Mouse (Mus musculus): ENCODE data around the gene March8. TPM values are rescaled to one million over a fixed set of nuclear protein-coding genes. Genes with fewer than 3 reads are reported as not detected.
A peak's percentile ranks its signal among the peaks of the same experiment; 100 is the strongest.

The March8 gene
- polyA plus RNA-seq, 1 experiment from 2014 or later: 40.7 TPM

- H3K27me3 ChIP-seq: no peaks in the 10 kb centered on the region
- 93% methylated on average over 7 of the region's 7 CpGs for WGBS
- no peak for ATAC-seq
- H3K4me2 ChIP-seq: no peak overlapping the region
- no peaks in the 10 kb centered on the region for H3K9me3 ChIP-seq (replicated peaks)
- no peak overlapping the region for H3K9ac ChIP-seq
- no peak overlapping the region for H3K4me3 ChIP-seq
- peaks cover 10% of the 10 kb centered on the region for H3K4me1 ChIP-seq
- no peaks in the 10 kb centered on the region for H3K36me3 ChIP-seq (ENCODE audit: poor library complexity, severe bottlenecking)
- no peak overlapping the region for H3K27ac ChIP-seq
These were observed 41.1 kb downstream of the March8 start for GRCm38 (mm10) chr6:116378892-116379291.

DNA sequence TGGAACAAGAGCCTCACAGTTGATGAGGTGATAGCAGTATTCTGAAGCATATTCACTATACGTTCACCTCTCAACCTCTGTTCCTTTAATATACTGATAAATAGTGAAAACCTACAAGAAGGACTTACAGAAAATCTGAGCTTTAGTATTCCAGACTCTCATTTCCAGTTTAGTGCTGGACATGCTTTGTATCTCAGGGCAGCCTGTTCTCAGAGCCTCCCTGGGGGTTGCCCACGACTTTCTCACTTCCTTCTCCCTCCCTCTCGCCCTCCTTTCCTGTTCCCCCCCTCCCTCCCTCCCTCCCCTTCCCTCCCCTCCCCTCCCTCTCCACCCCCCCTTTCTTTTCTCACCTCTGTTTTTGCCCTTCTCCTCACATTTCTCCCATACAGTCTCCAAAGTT lies 42.3 kb downstream of the March8 start:
- Histone ChIP-seq H3K27ac (no peak overlapping the region), H3K4me1 (peaks cover 14% of the 10 kb centered on the region), H3K27me3 (no peaks in the 10 kb centered on the region), H3K4me2 (no peak overlapping the region), H3K9ac (no peak overlapping the region), H3K4me3 (no peak overlapping the region), H3K36me3 (ENCODE audit: poor library complexity, severe bottlenecking) (no peaks in the 10 kb centered on the region), H3K9me3 (replicated peaks) (no peaks in the 10 kb centered on the region)
- ATAC-seq: no peak
- WGBS: 67% methylated on average over 3 of the region's 3 CpGs

GRCm38 (mm10) chr6:116381605-116382004 lies 43.8 kb downstream of the March8 start:
- no peak overlapping the region for H3K27ac ChIP-seq
- no peaks in the 10 kb centered on the region for H3K27me3 ChIP-seq
- no peaks in the 10 kb centered on the region for H3K36me3 ChIP-seq (ENCODE audit: poor library complexity, severe bottlenecking)
- ATAC-seq: no peak
- H3K9me3 ChIP-seq (replicated peaks): no peaks in the 10 kb centered on the region
- 84% methylated on average over 2 of the region's 2 CpGs for WGBS
- H3K4me3 ChIP-seq: no peak overlapping the region
- no peak overlapping the region for H3K9ac ChIP-seq
- H3K4me2 ChIP-seq: no peak overlapping the region
- H3K4me1 ChIP-seq: peaks cover 27% of the 10 kb centered on the region

DNA sequence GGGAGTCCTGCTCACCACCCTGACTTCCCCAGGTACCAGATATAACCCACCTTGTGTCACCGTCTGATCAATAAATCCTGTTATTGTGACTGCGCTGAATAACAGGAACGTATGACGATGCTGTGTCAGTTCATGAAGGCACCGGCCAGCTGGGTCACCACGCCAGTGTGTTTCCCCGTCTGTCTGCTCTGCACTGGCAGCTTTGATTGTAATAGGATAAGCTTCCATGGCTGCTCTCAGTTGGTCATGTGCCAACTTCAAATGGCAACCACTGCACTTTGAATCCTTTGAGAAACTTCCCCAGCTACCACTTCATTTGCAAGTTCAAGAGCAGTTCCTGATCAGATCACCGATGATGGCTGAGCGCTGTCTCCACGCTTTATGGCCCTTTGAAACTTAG lies 45.8 kb downstream of the March8 start:
- Histone ChIP-seq H3K27me3 (no peaks in the 10 kb centered on the region), H3K4me2 (no peak overlapping the region), H3K9ac (no peak overlapping the region), H3K4me1 (peaks cover 31% of the 10 kb centered on the region), H3K36me3 (ENCODE audit: poor library complexity, severe bottlenecking) (no peaks in the 10 kb centered on the region), H3K9me3 (replicated peaks) (no peaks in the 10 kb centered on the region), H3K27ac (no peak overlapping the region), H3K4me3 (no peak overlapping the region)
- no peak for ATAC-seq
- 70% methylated on average over 10 of the region's 10 CpGs for WGBS

DNA sequence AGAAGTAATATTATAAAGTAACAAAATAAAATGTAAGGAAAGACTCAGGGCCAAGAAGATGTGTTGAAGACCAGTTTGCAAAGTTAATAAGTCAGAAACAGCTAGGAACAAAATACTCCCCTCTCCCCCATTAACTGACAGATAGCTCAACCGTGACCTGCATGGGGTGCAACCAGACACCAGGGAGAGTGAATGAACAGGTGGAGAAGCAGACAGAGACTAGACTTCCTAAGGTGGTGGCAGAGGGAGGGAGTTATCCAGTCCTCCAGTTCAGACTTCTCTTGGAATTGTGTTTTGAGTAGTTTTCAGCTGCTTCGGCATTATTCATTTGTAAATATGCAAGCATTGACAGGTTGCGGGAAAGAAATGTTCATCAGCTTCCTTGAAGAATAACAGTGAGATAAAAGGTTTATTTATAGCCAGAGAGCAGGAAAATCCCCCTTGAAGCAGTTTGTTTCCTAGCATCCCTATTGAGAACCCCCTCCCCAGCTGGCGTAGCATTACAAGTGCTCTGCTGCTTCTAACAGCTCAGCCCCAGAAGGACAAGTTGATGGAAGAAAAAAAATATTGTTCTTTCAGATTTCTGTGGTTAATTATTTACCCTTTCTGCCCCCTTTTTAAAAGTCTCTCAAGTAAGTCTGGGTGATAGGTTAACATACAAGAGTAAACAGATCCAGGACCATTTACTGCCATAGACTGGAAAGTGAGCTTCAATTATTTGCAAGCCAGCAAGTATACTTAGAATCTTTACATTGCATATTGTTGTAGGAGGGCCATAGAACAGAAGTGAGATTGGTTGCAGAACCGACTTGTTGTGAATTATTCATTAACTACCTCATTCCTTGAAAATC lies 47.6 kb downstream of the March8 start:
- H3K9ac ChIP-seq: peak overlapping the region; percentile 50; the same call in 1 of the 2 replicates
- peak overlapping the region; percentile 39; the same call in 1 of the 2 replicates for H3K4me2 ChIP-seq
- peak overlapping the region; percentile 35 for H3K27ac ChIP-seq
- H3K4me3 ChIP-seq: no peak overlapping the region
- no peaks in the 10 kb centered on the region for H3K9me3 ChIP-seq (replicated peaks)
- WGBS: 18% methylated on average over 5 of the region's 5 CpGs
- no peaks in the 10 kb centered on the region for H3K36me3 ChIP-seq (ENCODE audit: poor library complexity, severe bottlenecking)
- peaks cover 34% of the 10 kb centered on the region for H3K4me1 ChIP-seq
- no peak for ATAC-seq
- H3K27me3 ChIP-seq: no peaks in the 10 kb centered on the region

GRCm38 (mm10) chr6:116386045-116386415 lies 48.2 kb downstream of the March8 start:
- Histone ChIP-seq H3K9me3 (replicated peaks) (no peaks in the 10 kb centered on the region), H3K4me1 (peaks cover 34% of the 10 kb centered on the region), H3K4me2 (peak overlapping the region; percentile 39), H3K27me3 (no peaks in the 10 kb centered on the region), H3K9ac (peak overlapping the region; percentile 50), H3K36me3 (ENCODE audit: poor library complexity, severe bottlenecking) (no peaks in the 10 kb centered on the region), H3K4me3 (no peak overlapping the region), H3K27ac (peak overlapping the region; percentile 35; the same call in 1 of the 2 replicates)
- WGBS: 27% methylated on average over 4 of the region's 4 CpGs
- ATAC-seq: peak; percentile 68

DNA sequence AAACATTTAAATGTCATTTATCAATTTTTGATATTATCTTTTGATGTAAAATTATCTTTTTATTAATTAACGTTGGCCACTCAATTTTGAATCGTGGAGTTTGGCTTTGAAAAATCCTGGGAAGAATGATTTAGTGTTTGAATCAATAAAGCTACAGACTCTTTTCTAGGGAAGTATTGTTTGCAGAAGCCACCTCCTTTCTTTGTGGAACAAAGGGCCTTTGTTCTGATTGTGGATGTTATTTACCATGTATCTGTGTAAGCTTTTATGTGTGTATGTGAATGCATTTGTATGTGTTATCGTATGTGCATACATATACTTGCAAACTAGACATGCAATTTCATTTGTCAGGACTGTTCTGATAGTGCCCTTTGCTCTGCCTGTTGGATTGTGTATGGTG lies 48.7 kb downstream of the March8 start:
- 41% methylated on average over 3 of the region's 3 CpGs for WGBS
- H3K4me2 ChIP-seq: no peak overlapping the region

GRCm38 (mm10) chr6:116388068-116388467 lies 50.2 kb downstream of the March8 start:
- 100% methylated on average over 1 of the region's 1 CpGs for WGBS
- Histone ChIP-seq H3K4me1 (peaks cover 31% of the 10 kb centered on the region), H3K4me3 (no peak overlapping the region), H3K27me3 (no peaks in the 10 kb centered on the region), H3K9ac (no peak overlapping the region), H3K27ac (no peak overlapping the region), H3K4me2 (no peak overlapping the region), H3K9me3 (replicated peaks) (no peaks in the 10 kb centered on the region), H3K36me3 (ENCODE audit: poor library complexity, severe bottlenecking) (no peaks in the 10 kb centered on the region)
- no peak for ATAC-seq

More for the DNA sequence above, 48.7 kb downstream of the March8 start:
- H3K4me3 ChIP-seq: no peak overlapping the region
- H3K27ac ChIP-seq: no peak overlapping the region
- H3K9me3 ChIP-seq (replicated peaks): no peaks in the 10 kb centered on the region
- no peaks in the 10 kb centered on the region for H3K36me3 ChIP-seq (ENCODE audit: poor library complexity, severe bottlenecking)
- peaks cover 34% of the 10 kb centered on the region for H3K4me1 ChIP-seq
- ATAC-seq: no peak
- H3K27me3 ChIP-seq: no peaks in the 10 kb centered on the region
- H3K9ac ChIP-seq: no peak overlapping the region

DNA sequence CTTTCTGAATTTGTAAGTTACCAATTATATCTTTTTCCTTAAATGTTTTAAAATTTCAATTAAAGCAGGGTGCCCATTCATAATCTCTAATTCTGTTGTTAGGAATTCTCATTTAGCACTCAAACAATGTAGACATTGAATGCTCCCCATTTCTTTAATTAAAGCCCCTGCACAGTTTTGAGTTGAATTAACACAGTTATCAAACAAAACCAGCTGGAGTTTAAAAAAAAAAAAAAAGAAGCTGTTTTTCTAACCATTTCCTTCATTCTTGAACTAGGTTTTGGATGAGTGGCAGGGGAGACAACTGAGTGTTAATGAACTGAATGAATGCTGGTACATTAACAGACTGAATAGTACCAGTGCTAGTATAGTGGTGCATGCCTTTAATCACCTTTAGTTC lies 51.7 kb downstream of the March8 start:
- Histone ChIP-seq H3K27ac (no peak overlapping the region), H3K27me3 (no peaks in the 10 kb centered on the region), H3K4me3 (no peak overlapping the region), H3K4me2 (no peak overlapping the region), H3K9me3 (replicated peaks) (no peaks in the 10 kb centered on the region), H3K4me1 (peaks cover 24% of the 10 kb centered on the region), H3K9ac (no peak overlapping the region), H3K36me3 (ENCODE audit: poor library complexity, severe bottlenecking) (no peaks in the 10 kb centered on the region)
- ATAC-seq: no peak

- ATAC-seq: no peak
- H3K9ac ChIP-seq: no peak overlapping the region
- H3K27me3 ChIP-seq: no peaks in the 10 kb centered on the region
- H3K36me3 ChIP-seq (ENCODE audit: poor library complexity, severe bottlenecking): no peaks in the 10 kb centered on the region
- H3K4me2 ChIP-seq: no peak overlapping the region
- H3K4me3 ChIP-seq: no peak overlapping the region
- peaks cover 26% of the 10 kb centered on the region for H3K4me1 ChIP-seq
- no peaks in the 10 kb centered on the region for H3K9me3 ChIP-seq (replicated peaks)
- 87% methylated on average over 2 of the region's 2 CpGs for WGBS
- no peak overlapping the region for H3K27ac ChIP-seq
These were observed 57.3 kb downstream of the March8 start for GRCm38 (mm10) chr6:116394916-116395648.

- Histone ChIP-seq H3K4me3 (no peak overlapping the region), H3K9me3 (replicated peaks) (no peaks in the 10 kb centered on the region), H3K9ac (no peak overlapping the region), H3K4me1 (peaks cover 26% of the 10 kb centered on the region), H3K4me2 (peak overlapping the region; percentile 9; the same call in 1 of the 2 replicates), H3K36me3 (ENCODE audit: poor library complexity, severe bottlenecking) (peaks cover 5% of the 10 kb centered on the region; the same call in 1 of the 2 replicates), H3K27ac (peak overlapping the region; percentile 27), H3K27me3 (no peaks in the 10 kb centered on the region)
- peak; percentile 90; the same call in 1 of the 2 replicates for ATAC-seq
- WGBS: 4% methylated on average over 6 of the region's 6 CpGs
These were observed 59.8 kb downstream of the March8 start for GRCm38 (mm10) chr6:116397621-116398020.

DNA sequence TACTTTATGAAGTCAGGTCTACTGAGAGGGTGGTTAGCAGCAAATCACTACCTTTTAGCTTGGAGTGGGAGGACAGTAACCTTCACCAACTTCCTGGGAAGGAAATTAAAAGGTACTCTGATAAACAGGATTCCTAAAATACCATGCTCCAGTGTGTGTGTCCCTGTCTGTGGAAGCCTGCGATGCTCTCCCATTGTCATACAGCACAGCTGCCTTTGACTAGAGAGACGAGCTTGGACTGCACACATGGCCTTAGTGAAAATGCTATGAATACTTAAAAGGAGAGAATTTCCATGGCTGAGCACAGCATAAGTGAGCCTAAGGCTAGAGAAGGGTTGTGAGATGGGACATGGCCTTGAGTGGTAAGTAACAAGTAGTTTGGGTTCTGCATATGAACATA lies 60.3 kb downstream of the March8 start:
- Histone ChIP-seq H3K4me2 (0 out of 2 replicates have a peak overlapping the region, but pooled peaks have one; percentile 9), H3K9me3 (replicated peaks) (no peaks in the 10 kb centered on the region), H3K9ac (no peak overlapping the region), H3K4me1 (peaks cover 26% of the 10 kb centered on the region), H3K36me3 (ENCODE audit: poor library complexity, severe bottlenecking) (peaks cover 7% of the 10 kb centered on the region), H3K27ac (peak overlapping the region; percentile 27), H3K4me3 (no peak overlapping the region), H3K27me3 (no peaks in the 10 kb centered on the region)
- WGBS: 19% methylated on average over 2 of the region's 2 CpGs
- ATAC-seq: peak; percentile 28; the same call in 1 of the 2 replicates
